Mouse (Mus musculus) adrenal gland, adult 18-20 months (tissue): ENCODE data around the gene Trp53bp1. TPM values are rescaled to one million over a fixed set of nuclear protein-coding genes. Genes with fewer than 3 reads are reported as not detected.

Experiments
- DNase-seq, 2 experiments: peaks; one replicate each; pipeline ENCODE4 v3.0.0; 2021 to 2022; ENCODE audit warnings: low spot score in 2 of 2
- total RNA-seq, 2 experiments: library from RNA; stranded (reverse); gene quantifications; 1 replicate in 1 of 2; 2 replicates in 1 of 2; pipeline ENCODE4 v1.2.3; 2021

Gene Trp53bp1
- total RNA-seq, 2 experiments from 2014 or later = 61.6 to 69.8 TPM

DNA sequence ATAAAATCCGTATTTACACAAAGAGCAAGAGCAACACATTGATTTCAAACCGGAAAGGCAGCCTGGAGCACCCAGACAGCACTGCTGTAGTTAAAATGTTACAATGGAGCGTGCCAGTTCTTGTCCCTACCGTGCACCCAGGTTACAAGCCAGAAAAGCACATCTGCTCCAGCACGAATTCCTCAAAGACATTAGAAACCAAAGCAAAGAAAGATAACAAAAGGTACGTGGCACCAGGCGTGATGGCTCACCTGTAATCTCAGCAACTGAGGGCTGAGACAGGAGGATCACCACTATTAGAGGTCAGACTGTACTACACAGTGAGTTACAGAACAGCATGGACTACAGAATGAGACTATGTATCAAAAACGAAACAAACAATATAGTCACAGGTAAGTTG is 2.8 kb downstream of the Trp53bp1 start:
- DNase-seq = no peak

DNA sequence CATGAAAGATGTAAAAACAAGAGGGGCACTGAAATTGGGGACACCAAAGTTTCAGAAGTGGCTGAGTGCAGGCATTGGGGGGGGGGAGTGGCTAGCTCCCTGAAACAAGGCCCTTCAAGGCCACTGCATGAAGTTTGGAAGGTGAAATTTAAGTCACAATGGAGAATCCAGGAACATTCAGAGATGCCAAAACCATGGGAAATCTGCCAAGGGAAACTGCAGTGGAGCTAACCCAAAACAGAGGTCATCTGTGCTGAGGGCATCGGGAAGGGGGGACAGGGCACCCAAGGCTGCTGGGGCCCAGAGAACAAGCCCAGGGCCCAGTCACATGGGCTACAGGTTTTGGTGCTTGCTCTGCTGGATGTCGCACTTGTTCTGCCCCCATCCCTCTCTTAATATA is 21.4 kb downstream of the Trp53bp1 start:
- DNase-seq = no peak

DNA sequence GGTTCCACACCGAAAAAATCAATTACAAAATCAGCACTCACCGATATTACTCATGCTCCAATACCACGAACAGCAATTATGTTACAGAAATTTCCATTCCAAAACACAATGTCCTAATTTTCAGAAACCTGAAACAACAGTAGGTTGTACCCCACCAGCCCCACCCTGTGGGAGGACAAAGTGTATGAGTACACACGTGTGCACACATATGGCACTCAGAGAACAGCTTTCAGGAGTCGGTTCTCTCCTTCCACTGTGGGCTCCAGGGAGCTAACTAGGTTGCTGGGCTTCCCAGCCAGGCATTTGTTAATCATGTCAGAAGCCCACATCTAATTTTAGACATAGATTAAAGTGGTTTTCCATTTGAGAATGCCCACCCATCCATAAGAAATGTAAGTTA is 27.1 kb downstream of the Trp53bp1 start:
- no peak for DNase-seq

DNA sequence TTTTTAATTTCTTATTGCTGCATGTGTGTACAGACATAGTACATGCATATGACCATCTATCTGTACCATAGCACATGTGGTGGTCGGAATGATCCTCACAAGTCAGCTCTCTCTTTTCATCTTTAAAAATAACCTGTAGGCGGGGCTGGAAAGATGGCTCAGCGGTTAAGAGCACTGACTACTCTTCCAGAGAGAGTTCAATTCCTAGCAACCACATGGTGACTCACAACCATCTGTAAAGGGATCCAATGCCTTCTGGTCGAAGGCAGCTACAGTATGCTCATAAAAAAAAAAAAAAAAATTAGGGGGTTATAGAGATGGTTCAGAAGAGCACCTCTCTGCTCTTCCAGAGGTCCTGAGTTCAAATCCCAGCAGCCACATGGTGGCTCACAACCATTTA is 31.8 kb downstream of the Trp53bp1 start:
- DNase-seq = no peak

DNA sequence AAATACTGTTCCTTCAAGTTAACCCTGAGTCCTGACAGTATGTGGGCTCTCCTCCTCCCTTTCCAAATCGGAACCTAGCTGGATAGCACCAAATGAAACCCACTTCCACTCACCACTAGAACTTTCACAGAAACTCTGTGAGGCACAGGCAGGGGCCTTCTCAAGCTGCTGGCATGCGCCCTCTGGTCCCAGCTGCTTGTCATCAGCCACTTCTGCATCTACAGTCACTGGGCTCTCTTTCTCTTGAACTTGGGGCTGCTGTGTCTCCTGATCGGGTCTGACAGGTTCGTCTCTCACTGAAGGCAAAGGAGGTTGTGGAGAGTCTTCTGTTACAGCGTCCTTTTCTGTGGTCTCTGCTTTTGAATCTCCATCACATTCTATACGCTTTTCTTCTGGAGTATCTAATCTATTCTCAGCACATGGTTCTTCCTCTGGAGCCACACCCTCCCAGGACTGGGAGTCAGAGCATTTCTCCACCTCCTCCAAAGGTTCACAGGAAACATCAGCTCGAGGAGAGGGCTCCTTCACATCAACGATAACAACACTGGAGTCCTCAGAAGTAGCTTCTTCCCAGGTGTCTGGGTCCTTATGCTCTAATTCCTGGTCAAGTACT is 35.6 kb downstream of the Trp53bp1 start:
- no peak for DNase-seq

DNA sequence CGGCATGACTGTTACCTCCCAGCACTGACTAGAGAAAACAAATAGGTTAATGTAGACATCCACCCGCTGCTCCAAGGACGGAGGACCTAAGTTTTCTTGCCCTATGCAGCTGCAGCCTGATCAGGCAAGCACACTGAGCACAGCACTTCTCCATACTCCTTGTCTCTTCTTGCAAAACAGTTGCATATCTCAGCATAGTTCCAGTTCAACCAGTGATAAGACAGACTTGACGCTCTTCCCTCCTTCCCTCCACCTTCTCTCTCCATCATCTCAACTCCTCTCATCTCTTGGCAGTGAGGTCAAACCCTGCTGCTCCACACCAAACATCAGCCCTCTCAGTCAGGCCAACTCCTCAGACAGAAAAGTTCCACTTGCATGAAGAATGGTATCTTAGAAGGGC is 43.1 kb downstream of the Trp53bp1 start:
- no peak for DNase-seq

DNA sequence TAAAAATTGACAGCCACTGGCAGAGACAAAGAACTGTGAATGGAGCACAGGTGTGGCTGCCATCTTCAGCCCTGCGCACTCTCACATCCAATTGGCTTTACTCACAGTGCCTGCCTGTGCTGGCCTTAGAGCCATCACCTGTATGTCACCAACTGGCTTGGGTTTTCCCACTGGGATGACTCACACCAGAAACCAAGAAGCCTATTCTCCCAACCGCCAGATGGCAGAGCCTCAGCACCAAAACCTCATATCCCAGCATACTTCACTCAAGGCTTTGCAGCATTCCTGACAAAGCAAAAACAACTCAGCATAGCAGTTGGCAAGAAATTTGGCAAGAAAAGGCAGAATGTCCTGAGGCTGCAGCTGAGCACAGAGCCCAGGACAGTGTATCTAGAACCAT is 48.2 kb downstream of the Trp53bp1 start:
- DNase-seq = peak; percentile 27 to 37

DNA sequence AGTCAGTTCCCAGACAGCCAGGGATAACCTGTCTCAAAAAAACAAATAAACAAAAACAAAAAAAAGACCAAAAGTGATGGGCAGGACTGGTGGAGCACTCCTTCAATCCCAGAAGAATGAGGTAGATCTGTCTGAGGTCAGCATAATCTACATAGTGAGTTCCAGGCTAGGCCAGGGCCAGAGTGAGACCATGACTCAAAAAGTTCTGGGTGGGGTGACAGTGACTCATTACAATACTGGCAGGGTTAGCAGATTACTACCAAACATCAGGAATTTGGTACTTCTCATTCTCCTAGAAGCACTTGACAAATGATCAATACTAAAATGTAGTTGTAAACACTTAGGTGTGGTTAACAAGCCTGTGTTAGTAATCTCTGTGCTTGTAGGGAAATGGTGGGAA is 51.2 kb downstream of the Trp53bp1 start:
- no peak for DNase-seq

DNA sequence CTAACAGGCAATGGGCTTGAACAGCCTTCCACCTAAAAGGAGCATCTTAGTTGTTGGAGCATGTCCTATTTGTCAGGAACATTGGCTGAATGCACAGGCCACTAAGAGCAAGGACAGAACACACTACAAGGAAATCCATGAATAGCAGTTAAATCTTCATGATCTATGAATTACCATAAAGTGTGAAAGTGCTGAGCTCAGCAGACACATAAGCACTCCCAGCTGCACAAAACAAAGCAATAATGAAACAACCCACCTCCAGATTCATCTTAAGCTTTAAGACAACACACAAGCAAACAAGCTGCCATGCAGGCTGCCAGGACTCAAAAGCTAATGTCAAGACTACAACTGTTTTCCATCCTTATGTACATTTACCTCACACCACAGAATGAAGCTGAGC is 52.0 kb downstream of the Trp53bp1 start:
- DNase-seq = no peak

DNA sequence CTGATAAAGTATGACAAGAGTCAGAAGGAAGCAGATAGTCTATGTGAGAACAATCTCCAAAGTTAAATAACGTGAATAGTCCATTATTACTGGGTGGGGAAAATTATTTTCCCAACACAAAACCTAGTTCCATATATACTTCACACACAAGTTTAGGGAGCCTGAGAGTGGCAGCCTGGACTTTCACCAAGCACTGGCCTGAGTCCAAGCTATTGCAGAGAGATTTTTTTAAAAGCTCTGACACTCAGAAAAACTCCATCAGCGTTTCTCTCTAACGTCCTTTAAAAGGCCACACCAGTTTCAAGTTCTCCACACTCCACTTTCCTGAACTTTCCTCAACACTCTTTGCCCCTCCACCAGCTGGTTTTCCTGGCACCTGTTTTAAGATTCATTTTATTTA is 56.7 kb downstream of the Trp53bp1 start:
- DNase-seq = no peak

DNA sequence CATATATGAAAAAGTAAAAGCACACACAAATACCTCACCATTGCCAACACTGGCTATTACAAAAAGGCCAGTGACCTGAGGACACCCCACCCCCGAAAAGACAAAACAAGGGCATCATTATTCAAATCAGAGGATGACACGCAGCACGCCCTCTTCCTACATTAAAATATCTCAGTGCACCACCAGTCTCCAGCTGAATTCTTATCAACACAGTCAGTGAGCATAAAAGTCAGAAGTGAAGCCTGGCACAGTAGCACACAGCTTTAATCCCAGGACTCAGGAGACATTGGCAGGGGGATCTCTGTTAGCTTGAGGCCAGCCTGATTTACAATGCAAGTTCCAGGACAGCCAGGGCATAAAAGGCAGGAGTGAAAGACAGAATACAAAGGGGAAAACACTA is 64.7 kb downstream of the Trp53bp1 start:
- DNase-seq = no peak

DNA sequence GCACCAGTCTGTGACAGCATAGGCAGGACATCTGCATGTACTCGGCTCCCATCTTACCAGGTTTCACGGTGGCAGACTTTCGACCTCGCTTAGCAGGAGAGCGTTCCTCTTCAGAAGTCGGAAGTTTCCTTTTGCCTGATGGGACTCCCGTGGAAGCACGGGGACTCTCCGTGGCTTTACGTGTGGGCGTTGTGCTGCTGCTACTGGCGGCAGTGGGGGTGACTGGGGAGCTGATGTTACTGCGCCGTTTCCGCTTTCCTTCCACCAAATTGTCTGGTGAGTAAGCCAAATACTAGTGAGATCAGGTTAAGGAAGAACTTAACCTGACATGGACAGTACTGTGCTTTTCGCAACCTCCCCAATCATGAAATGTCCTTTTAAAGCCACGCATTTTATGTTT is 66.9 kb downstream of the Trp53bp1 start:
- DNase-seq = no peak

DNA sequence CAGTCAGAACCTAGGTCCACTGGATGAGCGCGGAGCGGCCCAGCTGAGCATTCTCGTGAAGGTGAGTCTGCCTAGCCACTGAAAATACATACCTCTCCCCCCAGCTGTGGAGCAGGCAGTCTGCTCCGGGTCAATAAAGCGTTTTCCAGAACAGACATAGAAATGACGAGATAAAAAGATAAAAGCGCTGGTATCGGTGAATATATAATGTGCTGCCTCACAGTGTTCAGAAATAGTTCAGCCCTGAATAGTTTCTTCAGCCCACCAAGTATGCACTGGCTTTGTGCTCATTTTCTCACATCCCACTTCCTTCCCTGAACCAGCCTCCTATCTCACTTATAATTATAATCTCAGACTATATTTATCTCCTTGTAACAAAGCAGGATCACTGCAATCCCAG is 75.7 kb downstream of the Trp53bp1 start:
- no peak for DNase-seq

DNA sequence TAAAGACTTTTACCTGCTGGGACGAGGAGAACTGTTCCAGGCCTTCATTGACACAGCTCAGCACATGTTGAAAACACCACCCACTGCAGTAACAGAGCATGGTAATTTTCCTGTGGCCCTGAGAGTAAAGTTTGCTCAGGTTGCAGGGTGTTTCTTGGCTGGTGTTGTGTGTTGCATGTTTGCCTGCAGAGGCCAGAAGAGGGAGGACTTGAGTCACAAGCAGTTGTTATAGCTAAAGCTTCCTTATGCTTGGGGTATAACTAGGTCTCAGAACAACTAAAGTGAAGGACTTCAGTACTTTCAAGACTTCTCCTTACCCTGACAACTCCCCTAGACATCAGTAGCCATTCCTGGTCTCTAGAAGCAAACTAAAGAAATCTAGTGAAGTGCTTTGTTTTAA is 82.7 kb downstream of the Trp53bp1 start:
- DNase-seq = no peak

DNA sequence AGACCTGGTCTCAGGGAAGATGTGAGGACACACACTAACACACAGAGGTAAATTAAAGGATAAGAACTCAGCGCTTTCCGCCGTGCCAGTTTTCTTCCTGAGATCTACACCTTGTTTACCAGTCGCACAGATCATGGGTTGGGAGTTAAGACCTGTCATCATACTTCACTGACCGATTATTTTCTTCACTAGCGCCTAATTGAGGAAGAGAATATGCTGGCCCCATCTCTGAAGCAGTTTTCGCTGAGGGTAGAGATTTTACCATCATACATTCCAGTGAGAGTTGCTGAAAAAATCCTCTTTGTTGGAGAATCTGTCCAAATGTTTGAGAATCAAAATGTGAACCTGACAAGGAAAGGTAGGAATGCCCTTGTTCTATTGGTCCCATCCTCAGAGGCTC is 87.1 kb downstream of the Trp53bp1 start:
- DNase-seq = no peak

DNA sequence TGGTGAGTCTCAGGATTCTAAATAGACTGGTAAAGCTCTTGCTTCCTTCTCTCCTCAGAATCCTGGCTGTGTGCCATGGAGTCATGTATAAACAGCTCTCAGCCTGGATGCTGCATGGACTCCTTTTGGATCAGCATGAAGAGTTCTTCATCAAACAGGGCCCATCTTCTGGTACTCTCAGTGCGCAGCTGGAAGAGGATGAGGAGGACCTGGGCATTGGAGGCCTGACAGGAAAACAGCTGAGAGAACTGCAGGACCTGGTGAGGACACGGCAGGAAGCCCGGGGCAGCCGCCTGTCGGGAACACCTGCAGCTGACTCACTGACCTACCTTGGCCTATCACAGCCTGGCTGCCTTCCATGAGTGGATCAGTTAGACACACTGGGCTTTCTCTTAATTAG is 87.8 kb downstream of the Trp53bp1 start:
- DNase-seq = no peak

DNA sequence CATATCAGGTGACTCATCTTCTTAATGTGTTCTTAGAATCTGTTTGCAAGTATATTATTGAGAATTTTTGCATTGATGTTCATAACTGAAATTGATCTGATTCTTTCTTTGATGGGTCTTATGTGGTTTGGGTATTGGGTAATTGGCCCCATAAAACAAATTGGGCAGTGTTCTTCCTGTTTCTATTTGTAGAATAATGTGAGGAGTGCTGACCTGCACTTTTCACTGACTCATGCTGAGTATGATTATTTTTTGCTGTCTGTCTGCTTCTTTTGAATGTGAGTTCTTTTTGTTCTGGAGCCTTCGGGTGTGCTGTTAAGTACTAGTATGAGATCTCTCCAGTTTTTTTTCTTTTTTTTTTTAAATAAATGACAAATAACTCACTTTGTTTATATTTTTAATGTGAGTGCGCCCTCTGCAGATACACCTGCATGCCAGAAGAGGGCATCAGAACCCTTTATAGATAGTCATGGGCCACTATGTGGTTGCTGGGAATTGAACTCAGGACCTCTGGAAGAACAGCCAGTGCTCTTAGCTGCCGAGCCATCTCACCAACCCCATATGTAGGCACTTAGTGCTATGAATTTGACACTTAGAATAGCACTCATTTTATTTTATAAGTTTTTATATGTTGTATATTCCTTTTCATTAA is 92.3 kb downstream of the Trp53bp1 start:
- DNase-seq = no peak

DNA sequence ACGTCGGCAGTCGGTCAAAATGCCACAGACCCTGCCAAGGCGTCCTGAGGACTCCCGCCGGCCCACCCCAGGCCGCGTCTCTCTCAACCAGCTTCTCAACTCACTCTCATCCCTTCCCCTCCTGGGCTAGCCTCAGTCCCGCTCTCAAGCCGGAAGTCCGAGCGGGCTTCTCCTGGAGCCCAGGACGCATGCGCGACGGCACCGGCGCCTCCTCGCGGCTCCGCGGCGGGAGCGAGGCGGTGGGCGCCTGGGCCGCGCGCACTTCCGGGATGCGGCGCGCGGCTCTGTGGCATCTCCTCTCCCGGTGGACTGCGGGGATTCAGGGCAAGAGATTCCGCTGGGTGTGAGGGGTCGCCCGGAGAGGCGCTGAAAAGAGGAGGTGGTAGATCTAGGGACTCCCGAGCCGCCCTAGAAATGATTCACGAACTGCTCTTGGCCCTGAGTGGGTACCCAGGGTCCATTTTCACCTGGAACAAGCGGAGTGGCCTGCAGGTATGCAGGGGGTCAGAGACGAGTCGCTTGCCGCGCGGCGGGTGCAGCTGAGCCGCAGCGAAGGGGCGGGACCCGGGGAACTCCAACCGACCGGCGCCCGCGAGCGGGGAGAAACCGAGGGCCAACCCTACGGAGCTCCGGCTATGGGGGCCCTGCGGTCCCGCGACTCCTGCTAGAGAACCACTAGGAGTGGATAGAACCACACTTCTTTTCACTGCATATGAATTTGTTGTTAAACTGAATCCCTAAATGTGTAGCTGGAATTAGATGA is 100.0 kb downstream of the Trp53bp1 start, which contains the start of gene Zscan29:
Gene Zscan29, minus strand, starts transcription at position 146 of the 763 bp plus-strand sequence.
- DNase-seq = peak; percentile 89 to 90

DNA sequence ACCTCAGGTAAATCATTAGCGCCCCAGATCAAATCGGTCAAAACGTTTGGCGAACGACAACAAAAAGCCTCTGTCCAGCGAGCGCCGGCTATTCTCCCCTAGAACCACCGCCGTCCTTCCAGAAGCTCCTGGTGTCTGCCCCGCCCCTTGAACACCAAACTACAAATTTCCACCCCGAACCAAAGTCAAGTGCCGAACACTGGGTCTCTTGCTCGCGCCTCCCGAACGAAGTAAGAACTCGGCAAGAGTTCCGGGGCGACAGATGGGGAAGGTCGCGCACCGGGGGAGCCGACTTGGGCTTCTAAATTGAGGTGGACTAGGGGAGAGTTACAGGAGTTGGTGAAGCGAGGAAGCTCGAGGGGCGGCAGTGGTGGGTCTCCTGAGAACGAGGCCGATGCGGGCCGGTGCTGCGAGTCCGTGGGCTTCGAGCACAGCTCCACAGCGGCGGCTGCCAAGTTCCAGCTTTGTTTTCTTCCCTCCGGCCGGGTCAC is 100.7 kb downstream of the Trp53bp1 start, which contains the start of gene Tubgcp4:
Gene Tubgcp4, plus strand, starts transcription at position 174 of the 491 bp plus-strand sequence.
- DNase-seq = peak in 1 of 2 experiments; percentile 56

DNA sequence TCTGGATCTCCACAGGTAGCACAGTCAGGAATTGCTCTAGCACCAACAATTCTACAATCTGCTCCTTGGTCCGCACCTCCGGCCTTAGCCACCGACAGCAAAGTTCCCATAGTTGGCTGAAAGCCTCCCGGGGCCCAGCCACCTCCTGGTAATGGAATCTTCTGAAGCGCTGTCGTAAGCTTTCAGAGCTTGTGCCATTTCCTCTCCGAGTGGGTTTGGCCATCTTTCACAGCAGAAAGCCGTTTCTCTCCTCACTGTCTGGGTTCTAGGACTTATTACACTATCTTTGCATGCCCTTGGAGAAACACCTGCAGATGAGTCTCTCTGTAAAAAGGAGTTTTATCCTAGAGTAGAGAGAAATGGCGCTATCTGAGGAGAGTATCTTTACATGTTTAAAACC is 101.3 kb downstream of the Trp53bp1 start:
- peak; percentile 31 to 33 for DNase-seq

DNA sequence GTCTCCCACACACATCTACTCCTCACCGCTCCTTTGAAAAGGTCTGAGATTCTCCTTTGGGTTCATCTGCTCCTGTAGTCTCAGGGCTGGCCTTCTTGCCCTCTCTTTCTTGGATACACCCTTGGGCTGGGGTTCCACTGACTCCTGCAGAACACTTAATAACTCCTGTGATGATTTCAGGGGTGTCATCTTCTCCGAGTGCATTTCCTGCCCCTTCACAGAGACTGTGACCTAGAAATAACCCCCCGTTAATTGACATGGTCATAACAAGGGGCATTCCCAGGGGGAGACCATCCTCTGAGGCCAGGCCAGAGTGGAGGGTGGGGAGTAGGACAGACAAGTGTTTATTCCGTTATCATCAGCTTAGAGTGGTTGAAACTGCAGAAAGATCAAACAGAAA is 102.0 kb downstream of the Trp53bp1 start:
- no peak for DNase-seq

DNA sequence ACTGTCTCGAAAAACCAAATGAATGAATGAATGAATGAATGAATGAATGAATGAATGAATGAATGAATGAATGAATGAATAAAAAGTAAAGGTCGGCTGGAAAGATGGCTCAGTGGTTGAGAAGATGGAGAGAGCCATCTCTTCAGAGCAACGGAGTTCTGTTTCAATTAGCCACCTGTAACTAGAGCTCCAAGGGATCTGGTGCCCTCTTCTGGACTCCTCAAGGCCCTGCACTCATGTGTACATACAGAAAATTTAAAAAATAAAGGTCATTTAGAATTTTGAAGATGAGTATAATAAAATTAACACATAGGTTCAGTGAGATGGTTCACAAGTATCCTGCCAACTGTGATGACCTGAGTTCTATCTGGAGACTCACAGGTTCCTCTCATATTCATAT is 118.1 kb downstream of the Trp53bp1 start:
- no peak for DNase-seq
